Mouse (Mus musculus): ENCODE results near the gene Otol1. TPM values are rescaled to one million over a fixed set of nuclear protein-coding genes. Genes with fewer than 3 reads are reported as not detected.

Otol1 gene
- not detected in 2 replicates for polyA plus RNA-seq (2012; rRNA removed)

GRCm38 (mm10) chr3:70007313-70007712 is at the start of gene Otol1:
Gene Otol1 (plus strand): TSS chr3:70007613.
- DNase-seq (ENCODE audit: extremely low spot score in 1 of 2, low spot score in 1 of 2): no peak

- DNase-seq (ENCODE audit: extremely low spot score in 1 of 2, low spot score in 1 of 2): peak in 1 of 2 experiments; percentile 28
Observed at GRCm38 (mm10) chr3:69962187-69962586, 45.2 kb upstream of the Otol1 start.

GRCm38 (mm10) chr3:69971482-69972097 is 35.8 kb upstream of the Otol1 start:
- peak in 1 of 2 experiments; percentile 15 for DNase-seq (ENCODE audit: extremely low spot score in 1 of 2, low spot score in 1 of 2)

GRCm38 (mm10) chr3:69978092-69978491 is 29.3 kb upstream of the Otol1 start:
- no peak for DNase-seq (ENCODE audit: extremely low spot score in 1 of 2, low spot score in 1 of 2)

- no peak for DNase-seq (ENCODE audit: extremely low spot score in 1 of 2, low spot score in 1 of 2)
Observed at GRCm38 (mm10) chr3:69993806-69994205, 13.6 kb upstream of the Otol1 start.

- no peak for DNase-seq (ENCODE audit: extremely low spot score in 1 of 2, low spot score in 1 of 2)
Observed at GRCm38 (mm10) chr3:70001540-70001939, 5.9 kb upstream of the Otol1 start.

- peak in 1 of 2 experiments; percentile 43 for DNase-seq (ENCODE audit: extremely low spot score in 1 of 2, low spot score in 1 of 2)
Observed at GRCm38 (mm10) chr3:70003126-70003764, 4.2 kb upstream of the Otol1 start.

GRCm38 (mm10) chr3:70003955-70004354 is 3.5 kb upstream of the Otol1 start:
- peak in 1 of 2 experiments; percentile 32 for DNase-seq (ENCODE audit: extremely low spot score in 1 of 2, low spot score in 1 of 2)

GRCm38 (mm10) chr3:70004379-70004778 is 3.0 kb upstream of the Otol1 start:
- DNase-seq (ENCODE audit: extremely low spot score in 1 of 2, low spot score in 1 of 2): no peak

- no peak for DNase-seq (ENCODE audit: extremely low spot score in 1 of 2, low spot score in 1 of 2)
Observed at GRCm38 (mm10) chr3:70012641-70013040, 5.2 kb downstream of the Otol1 start.

- no peak for DNase-seq (ENCODE audit: extremely low spot score in 1 of 2, low spot score in 1 of 2)
Observed at GRCm38 (mm10) chr3:70026605-70027004, 19.2 kb downstream of the Otol1 start.

GRCm38 (mm10) chr3:70029260-70029659 is 21.8 kb downstream of the Otol1 start:
- DNase-seq (ENCODE audit: extremely low spot score in 1 of 2, low spot score in 1 of 2): no peak

- DNase-seq (ENCODE audit: extremely low spot score in 1 of 2, low spot score in 1 of 2): peak; percentile 10 to 81
Observed at GRCm38 (mm10) chr3:70035593-70035992, 28.2 kb downstream of the Otol1 start.

Other genes with a start within 250 kb of the Otol1 start
- gene Sptssb, start 147.7 kb upstream of the Otol1 start, polyA plus RNA-seq (2012; rRNA removed): 2.6 and 5.0 TPM in 2 replicates

Measured in frontal cortex, adult 2 months (tissue).